Mouse (Mus musculus) adrenal gland, postnatal 0 days (tissue): ENCODE data around the gene Vmn1r3. TPM values are rescaled to one million over a fixed set of nuclear protein-coding genes. Genes with fewer than 3 reads are reported as not detected.

Experiments
- polyA plus RNA-seq: library from polyadenylated mRNA; unstranded; fragments of >200 nt; fragmentation: Nextera tagmentation; extraction: Ambion mirVana; gene quantifications from 2 replicates; pipeline ENCODE4 v1.2.1, GENCODE M21; 2015

Vmn1r3 gene
- not detected in 2 replicates for polyA plus RNA-seq

GRCm38 (mm10) chr4:3185258-3185657 lies at the start of gene Vmn1r3:
Gene Vmn1r3, minus strand, starts transcription at chr4:3185358.

GRCm38 (mm10) chr4:3167020-3167419 lies 18.1 kb downstream of the Vmn1r3 start, which contains the start of gene Vmn1r2:
Gene Vmn1r2, plus strand, starts transcription at chr4:3167320.

Other genes starting within 250 kb of the Vmn1r3 start
- gene Vmn1r2, start 18.0 kb downstream of the Vmn1r3 start, polyA plus RNA-seq = not detected in 2 replicates